Mouse (Mus musculus): ENCODE measurements around the gene Syne3. TPM values are rescaled to one million over a fixed set of nuclear protein-coding genes. Genes with fewer than 3 reads are reported as not detected.

The Syne3 gene
- total and polyA plus RNA-seq, 2 experiments from 2014 or later, result 1.8 to 5.0 TPM

DNA sequence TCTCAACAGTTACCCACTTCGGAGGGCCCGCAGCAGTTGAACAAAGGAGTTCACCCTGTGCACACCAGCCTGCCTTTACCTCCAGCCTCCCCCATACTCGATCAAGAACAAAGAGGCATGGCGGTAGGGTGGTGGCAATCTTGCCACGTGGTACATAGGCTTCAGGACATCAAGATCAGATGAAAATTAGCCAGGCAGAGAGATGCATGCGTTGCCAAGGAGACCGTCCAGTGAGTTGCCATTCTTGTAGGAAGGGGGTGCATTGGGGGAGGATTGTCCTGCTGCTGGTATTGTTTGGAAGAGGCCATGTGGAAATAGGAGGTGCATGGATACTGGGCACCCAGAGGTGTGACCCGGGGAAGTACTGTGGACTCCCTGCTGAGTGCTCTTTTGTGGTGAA lies 87.0 kb downstream of the Syne3 start:
- H3K27me3 ChIP-seq (ENCODE audit: control insufficient read depth, insufficient read depth, low read length), result no peaks in the 10 kb centered on the region
- TF ChIP-seq EP300 (IDR thresholded peaks at IDR 0.05; ENCODE audit: low read depth), result no peak
- TF ChIP-seq CTCF (IDR thresholded peaks at IDR 0.05; ENCODE audit: low read depth), result no peak
- DNase-seq (ENCODE audit: low spot score) (no peak), ATAC-seq (ENCODE audit: insufficient read depth, low read depth) (no peak)
- H3K27ac ChIP-seq (ENCODE audit: low read depth), result no peak overlapping the region
- no peaks in the 10 kb centered on the region for H3K36me3 ChIP-seq (replicated peaks; ENCODE audit: control insufficient read depth, insufficient read depth, low read length)
- no peaks in the 10 kb centered on the region for H3K9me3 ChIP-seq (replicated peaks; ENCODE audit: control insufficient read depth, low read length)
- H3K9ac ChIP-seq (replicated peaks; ENCODE audit: low read depth, low read length), result no peak overlapping the region
- WGBS, result 75% methylated on average over 8 of the region's 8 CpGs
- no peak overlapping the region for H3K4me2 ChIP-seq (ENCODE audit: low read depth, low read length)
- no peak overlapping the region for H3K4me3 ChIP-seq (ENCODE audit: low read depth, low read length)
- H3K4me1 ChIP-seq (ENCODE audit: control insufficient read depth, insufficient read depth), result no peaks in the 10 kb centered on the region

DNA sequence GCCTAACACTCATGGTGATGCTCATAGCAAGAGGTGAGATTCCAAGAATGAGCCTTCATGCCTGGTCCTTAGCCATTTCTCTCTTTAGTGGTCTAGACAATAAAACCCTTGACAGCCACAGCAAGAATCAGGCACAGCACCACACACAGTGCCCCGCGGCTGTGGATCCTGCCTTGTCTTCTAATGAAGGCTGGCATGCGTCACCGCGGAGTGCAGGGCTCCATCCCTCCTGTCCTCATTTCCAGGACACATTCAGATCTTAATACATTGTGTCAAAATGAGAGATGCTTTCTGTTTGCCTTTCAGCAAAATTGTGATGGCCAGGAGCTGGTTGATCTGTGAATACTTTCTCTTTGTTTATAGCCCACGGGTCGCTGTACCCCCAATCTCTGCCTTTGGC lies 88.5 kb downstream of the Syne3 start:
- H3K4me1 ChIP-seq (ENCODE audit: control insufficient read depth, insufficient read depth), result no peaks in the 10 kb centered on the region
- H3K9ac ChIP-seq (replicated peaks; ENCODE audit: low read depth, low read length), result no peak overlapping the region
- H3K27ac ChIP-seq (ENCODE audit: low read depth), result no peak overlapping the region
- DNase-seq (ENCODE audit: low spot score), result no peak
- TF ChIP-seq CTCF (IDR thresholded peaks at IDR 0.05; ENCODE audit: low read depth), result no peak
- no peak for TF ChIP-seq EP300 (IDR thresholded peaks at IDR 0.05; ENCODE audit: low read depth)
- 77% methylated on average over 7 of the region's 7 CpGs for WGBS
- H3K27me3 ChIP-seq (ENCODE audit: control insufficient read depth, insufficient read depth, low read length), result no peaks in the 10 kb centered on the region
- H3K9me3 ChIP-seq (replicated peaks; ENCODE audit: control insufficient read depth, low read length), result no peaks in the 10 kb centered on the region
- H3K36me3 ChIP-seq (replicated peaks; ENCODE audit: control insufficient read depth, insufficient read depth, low read length), result no peaks in the 10 kb centered on the region
- no peak overlapping the region for H3K4me2 ChIP-seq (ENCODE audit: low read depth, low read length)
- no peak for ATAC-seq (ENCODE audit: insufficient read depth, low read depth)
- no peak overlapping the region for H3K4me3 ChIP-seq (ENCODE audit: low read depth, low read length)

DNA sequence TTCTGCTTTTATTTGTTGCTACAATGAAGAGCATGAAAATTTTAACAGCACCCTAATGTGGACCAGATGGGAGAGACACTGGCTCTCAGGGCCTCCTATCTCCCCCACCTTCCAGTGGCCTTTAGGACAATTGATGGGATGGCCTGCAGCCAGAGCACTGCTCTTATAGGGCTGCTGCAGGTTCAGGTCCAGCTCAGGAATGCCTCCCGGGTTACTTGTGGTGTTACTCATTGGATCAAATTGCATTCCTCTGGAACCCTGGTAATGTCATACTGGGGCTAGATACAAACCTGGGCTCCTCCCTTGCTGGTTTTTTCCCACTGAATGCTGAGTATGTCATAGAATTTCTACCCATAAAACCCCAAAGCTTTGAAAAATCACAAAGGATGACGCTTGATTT lies 90.4 kb downstream of the Syne3 start:
- no peak overlapping the region for H3K4me3 ChIP-seq (ENCODE audit: low read depth, low read length)
- H3K9me3 ChIP-seq (replicated peaks; ENCODE audit: control insufficient read depth, low read length), result no peaks in the 10 kb centered on the region
- no peaks in the 10 kb centered on the region for H3K27me3 ChIP-seq (ENCODE audit: control insufficient read depth, insufficient read depth, low read length)
- no peaks in the 10 kb centered on the region for H3K4me1 ChIP-seq (ENCODE audit: control insufficient read depth, insufficient read depth)
- DNase-seq (ENCODE audit: low spot score) (no peak), ATAC-seq (ENCODE audit: insufficient read depth, low read depth) (no peak)
- H3K9ac ChIP-seq (replicated peaks; ENCODE audit: low read depth, low read length), result no peak overlapping the region
- no peaks in the 10 kb centered on the region for H3K36me3 ChIP-seq (replicated peaks; ENCODE audit: control insufficient read depth, insufficient read depth, low read length)
- no peak overlapping the region for H3K4me2 ChIP-seq (ENCODE audit: low read depth, low read length)
- WGBS, result 62% methylated on average over 2 of the region's 2 CpGs
- no peak for TF ChIP-seq EP300 (IDR thresholded peaks at IDR 0.05; ENCODE audit: low read depth)
- TF ChIP-seq CTCF (IDR thresholded peaks at IDR 0.05; ENCODE audit: low read depth), result no peak
- H3K27ac ChIP-seq (ENCODE audit: low read depth), result no peak overlapping the region

DNA sequence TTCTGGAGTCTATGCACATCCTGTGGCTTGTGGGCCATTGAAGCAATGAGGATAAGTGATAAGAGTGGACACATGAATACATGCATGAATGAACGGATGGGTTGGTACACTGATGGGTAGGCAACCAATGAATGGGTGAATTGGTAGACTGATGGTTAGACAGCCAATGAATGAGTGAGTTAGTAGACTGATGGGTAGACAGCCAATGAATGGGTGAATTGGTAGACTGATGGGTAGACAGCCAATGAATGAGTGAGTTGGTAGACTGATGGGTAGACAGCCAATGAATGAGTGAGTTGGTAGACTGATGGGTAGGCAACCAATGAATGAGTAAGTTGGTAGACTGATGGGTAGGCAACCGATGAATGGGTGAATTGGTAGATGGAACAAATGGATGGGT lies 91.7 kb downstream of the Syne3 start:
- Histone ChIP-seq H3K4me2 (ENCODE audit: low read depth, low read length) (no peak overlapping the region), H3K9ac (replicated peaks; ENCODE audit: low read depth, low read length) (no peak overlapping the region), H3K36me3 (replicated peaks; ENCODE audit: control insufficient read depth, insufficient read depth, low read length) (no peaks in the 10 kb centered on the region), H3K27me3 (ENCODE audit: control insufficient read depth, insufficient read depth, low read length) (no peaks in the 10 kb centered on the region), H3K9me3 (replicated peaks; ENCODE audit: control insufficient read depth, low read length) (no peaks in the 10 kb centered on the region), H3K27ac (ENCODE audit: low read depth) (no peak overlapping the region), H3K4me1 (ENCODE audit: control insufficient read depth, insufficient read depth) (no peaks in the 10 kb centered on the region), H3K4me3 (ENCODE audit: low read depth, low read length) (no peak overlapping the region)
- 89% methylated on average over 2 of the region's 2 CpGs for WGBS
- TF ChIP-seq CTCF (IDR thresholded peaks at IDR 0.05; ENCODE audit: low read depth), result no peak
- no peak for TF ChIP-seq EP300 (IDR thresholded peaks at IDR 0.05; ENCODE audit: low read depth)
- ATAC-seq (ENCODE audit: insufficient read depth, low read depth) (no peak), DNase-seq (ENCODE audit: low spot score) (no peak)

- no peaks in the 10 kb centered on the region for H3K9me3 ChIP-seq (replicated peaks; ENCODE audit: control insufficient read depth, low read length)
- H3K4me3 ChIP-seq (ENCODE audit: low read depth, low read length), result no peak overlapping the region
- no peak overlapping the region for H3K9ac ChIP-seq (replicated peaks; ENCODE audit: low read depth, low read length)
- H3K27me3 ChIP-seq (ENCODE audit: control insufficient read depth, insufficient read depth, low read length), result no peaks in the 10 kb centered on the region
- H3K4me1 ChIP-seq (ENCODE audit: control insufficient read depth, insufficient read depth), result no peaks in the 10 kb centered on the region
- no peak overlapping the region for H3K27ac ChIP-seq (ENCODE audit: low read depth)
- no peaks in the 10 kb centered on the region for H3K36me3 ChIP-seq (replicated peaks; ENCODE audit: control insufficient read depth, insufficient read depth, low read length)
- no peak for TF ChIP-seq CTCF (IDR thresholded peaks at IDR 0.05; ENCODE audit: low read depth)
- TF ChIP-seq EP300 (IDR thresholded peaks at IDR 0.05; ENCODE audit: low read depth), result no peak
- ATAC-seq (ENCODE audit: insufficient read depth, low read depth) (no peak), DNase-seq (ENCODE audit: low spot score) (no peak)
- H3K4me2 ChIP-seq (ENCODE audit: low read depth, low read length), result no peak overlapping the region
- 87% methylated on average over 4 of the region's 4 CpGs for WGBS
Measured at GRCm38 (mm10) chr12:104917297-104917696, 92.3 kb downstream of the Syne3 start.

- Histone ChIP-seq H3K4me3 (ENCODE audit: low read depth, low read length) (no peak overlapping the region), H3K27me3 (ENCODE audit: control insufficient read depth, insufficient read depth, low read length) (no peaks in the 10 kb centered on the region), H3K4me2 (ENCODE audit: low read depth, low read length) (no peak overlapping the region), H3K9me3 (replicated peaks; ENCODE audit: control insufficient read depth, low read length) (no peaks in the 10 kb centered on the region), H3K9ac (replicated peaks; ENCODE audit: low read depth, low read length) (no peak overlapping the region), H3K4me1 (ENCODE audit: control insufficient read depth, insufficient read depth) (no peaks in the 10 kb centered on the region), H3K36me3 (replicated peaks; ENCODE audit: control insufficient read depth, insufficient read depth, low read length) (no peaks in the 10 kb centered on the region), H3K27ac (ENCODE audit: low read depth) (no peak overlapping the region)
- TF ChIP-seq CTCF (IDR thresholded peaks at IDR 0.05; ENCODE audit: low read depth) (no peak), EP300 (IDR thresholded peaks at IDR 0.05; ENCODE audit: low read depth) (no peak)
- no peak for DNase-seq (ENCODE audit: low spot score)
- 83% methylated on average over 8 of the region's 8 CpGs for WGBS
- ATAC-seq (ENCODE audit: insufficient read depth, low read depth), result no peak
Measured at GRCm38 (mm10) chr12:104916776-104917175, 92.8 kb downstream of the Syne3 start.

Data from heart, postnatal 0 days (tissue).